Mouse (Mus musculus) thymus, adult 2 months (tissue): ENCODE measurements around the gene Pde4d.

Experiments used
- CTCF ChIP-seq: fragments of 200-500 bp; IDR thresholded peaks from 2 replicates; pipeline ENCODE4 v1.5.1; 2012; ENCODE audit warnings: mild to moderate bottlenecking, control low read depth, low read length, moderate library complexity, borderline replicate concordance; ENCODE audit not compliant: control insufficient read depth, poor library complexity, insufficient read depth; ENCODE audit errors: extremely low read depth
- POLR2A ChIP-seq: fragments of 200-500 bp; IDR thresholded peaks from 2 replicates; pipeline ENCODE4 v1.6.1; 2012; ENCODE audit warnings: mild to moderate bottlenecking, low read length, control low read depth, moderate library complexity; ENCODE audit not compliant: control insufficient read depth, poor library complexity, insufficient read depth; ENCODE audit errors: extremely low read depth

GRCm38 (mm10) chr13:109210403-109210802 lies 760.7 kb downstream of the Pde4d start:
- TF ChIP-seq POLR2A: no peak
- TF ChIP-seq CTCF: no peak
